Mouse (Mus musculus) retina, postnatal 1 day (tissue): Measurements from ENCODE around the gene Tnni1.

Experiments used
- DNase-seq: peaks from one replicate; pipeline ENCODE4 v3.0.0-alpha.2; 2012

The Tnni1 gene

GRCm38 (mm10) chr1:135811016-135811646, 31.9 kb downstream of the Tnni1 start:
- peak; percentile 85 for DNase-seq

- no peak for DNase-seq
Observed at GRCm38 (mm10) chr1:135812205-135812604, 33.0 kb downstream of the Tnni1 start.

- no peak for DNase-seq
Observed at GRCm38 (mm10) chr1:135812618-135813017, 33.4 kb downstream of the Tnni1 start.

- no peak for DNase-seq
Observed at GRCm38 (mm10) chr1:135813071-135813470, 33.8 kb downstream of the Tnni1 start.

- no peak for DNase-seq
Observed at GRCm38 (mm10) chr1:135813687-135814395, 34.6 kb downstream of the Tnni1 start.

- no peak for DNase-seq
Observed at GRCm38 (mm10) chr1:135814531-135814930, 35.3 kb downstream of the Tnni1 start.

GRCm38 (mm10) chr1:135817595-135817994, 38.4 kb downstream of the Tnni1 start:
- DNase-seq, result no peak

GRCm38 (mm10) chr1:135818481-135819086, 39.4 kb downstream of the Tnni1 start, which contains the start of gene Lad1:
TSS of gene Lad1 (plus strand) at chr1:135818598.
- DNase-seq, result peak; percentile 60

GRCm38 (mm10) chr1:135820071-135820470, 40.8 kb downstream of the Tnni1 start:
- DNase-seq, result no peak

- no peak for DNase-seq
Observed at GRCm38 (mm10) chr1:135820736-135821364, 41.6 kb downstream of the Tnni1 start.

- no peak for DNase-seq
Observed at GRCm38 (mm10) chr1:135821780-135822179, 42.5 kb downstream of the Tnni1 start.

GRCm38 (mm10) chr1:135828918-135829317, 49.7 kb downstream of the Tnni1 start:
- DNase-seq, result peak; percentile 81

GRCm38 (mm10) chr1:135834206-135834859, 55.1 kb downstream of the Tnni1 start:
- peak; percentile 68 for DNase-seq

- DNase-seq, result no peak
Observed at GRCm38 (mm10) chr1:135834983-135835382, 55.7 kb downstream of the Tnni1 start.

- peak; percentile 50 for DNase-seq
Observed at GRCm38 (mm10) chr1:135835716-135836483, 56.7 kb downstream of the Tnni1 start, which contains the start of gene Tnnt2. TSS of gene Tnnt2 (plus strand) at chr1:135836354.

- peak; percentile 92 for DNase-seq
Observed at GRCm38 (mm10) chr1:135838626-135839025, 59.4 kb downstream of the Tnni1 start.

GRCm38 (mm10) chr1:135839065-135839464, 59.8 kb downstream of the Tnni1 start:
- no peak for DNase-seq

- DNase-seq, result no peak
Observed at GRCm38 (mm10) chr1:135840675-135841395, 61.6 kb downstream of the Tnni1 start.

GRCm38 (mm10) chr1:135843519-135844262, 64.5 kb downstream of the Tnni1 start:
- DNase-seq, result no peak

- no peak for DNase-seq
Observed at GRCm38 (mm10) chr1:135844481-135844880, 65.2 kb downstream of the Tnni1 start.

- no peak for DNase-seq
Observed at GRCm38 (mm10) chr1:135846632-135847031, 67.4 kb downstream of the Tnni1 start.
